Mouse (Mus musculus): Measurements from ENCODE around the gene Tmem184b. TPM values are rescaled to one million over a fixed set of nuclear protein-coding genes. Genes with fewer than 3 reads are reported as not detected.

Gene Tmem184b
- total and polyA plus RNA-seq, 3 experiments: 7.1 to 42.7 (median 21.1) TPM

DNA sequence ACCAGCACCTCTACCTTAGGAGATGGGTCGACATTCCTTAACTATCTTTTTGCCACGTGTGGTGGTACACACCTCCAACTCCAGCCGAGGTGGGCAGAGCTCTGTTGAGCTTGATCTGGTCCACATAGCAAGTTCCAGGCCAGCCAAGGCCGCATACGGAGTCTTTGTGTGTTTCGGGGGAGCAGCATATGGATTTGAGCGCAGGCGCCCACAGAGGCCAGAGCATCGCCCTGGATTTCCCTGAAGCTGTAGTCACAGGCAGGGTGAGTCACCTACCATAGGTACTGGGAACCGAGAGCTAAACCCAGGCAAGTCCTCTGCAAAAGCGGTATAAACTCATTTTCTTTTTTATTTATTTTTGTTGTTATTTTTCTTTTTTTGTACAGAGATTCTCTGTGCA is 29.0 kb upstream of the Tmem184b start:
- peaks cover 2% of the 10 kb centered on the region for H3K27me3 ChIP-seq (replicated peaks)
- no peaks in the 10 kb centered on the region for H3K79me2 ChIP-seq (replicated peaks; ENCODE audit: control insufficient read depth, extremely low read depth, insufficient read depth, poor library complexity, severe bottlenecking)
- dilution Hi-C loops (cut with MboI; ENCODE audit: extremely low pct_ligation_motif_present, extremely low pct_unique_long_range_greater_than_20kb, low sequenced_read_pairs): no loop called here
- DNase-seq (ENCODE audit: extremely low read depth): no peak
- H3K27ac ChIP-seq (ENCODE audit: insufficient read depth, low read depth): no peak overlapping the region
- peaks cover 21 to 78% of the 10 kb centered on the region in 2 experiments for H3K36me3 ChIP-seq (replicated peaks in 1 of 2; ENCODE audit: control insufficient read depth in 1 of 2, insufficient read depth in 1 of 2, low read length in 1 of 2)
- TF ChIP-seq HCFC1 (IDR thresholded peaks at IDR 0.05; ENCODE audit: low read depth, low read length) (no peak), ZNF384 (IDR thresholded peaks at IDR 0.05; ENCODE audit: low read depth, low read length) (no peak), NELFE (IDR thresholded peaks at IDR 0.05; ENCODE audit: low read depth, low read length) (no peak)
- peaks cover 4% of the 10 kb centered on the region for H3K9me3 ChIP-seq (replicated peaks; ENCODE audit: low read length)
- H3K4me1 ChIP-seq (ENCODE audit: control insufficient read depth in 1 of 2, insufficient read depth in 2 of 2): peaks cover 0 to 4% of the 10 kb centered on the region in 2 experiments; a peak in 2 of 4 replicates
- in situ Hi-C loops (cut with MboI; ENCODE audit: low pct_ligation_motif_present, low pct_unique_long_range_greater_than_20kb, low sequenced_read_pairs): no loop called here
- no peak overlapping the region for H3K4me3 ChIP-seq (replicated peaks in 1 of 3; ENCODE audit: low read depth in 2 of 3, low read length in 2 of 3, poor library complexity in 1 of 3)
- no peak overlapping the region for H3K9ac ChIP-seq (ENCODE audit: insufficient read depth, low read depth)
- H3K4me2 ChIP-seq (ENCODE audit: insufficient read depth, low read depth, poor library complexity, severe bottlenecking): no peak overlapping the region

DNA sequence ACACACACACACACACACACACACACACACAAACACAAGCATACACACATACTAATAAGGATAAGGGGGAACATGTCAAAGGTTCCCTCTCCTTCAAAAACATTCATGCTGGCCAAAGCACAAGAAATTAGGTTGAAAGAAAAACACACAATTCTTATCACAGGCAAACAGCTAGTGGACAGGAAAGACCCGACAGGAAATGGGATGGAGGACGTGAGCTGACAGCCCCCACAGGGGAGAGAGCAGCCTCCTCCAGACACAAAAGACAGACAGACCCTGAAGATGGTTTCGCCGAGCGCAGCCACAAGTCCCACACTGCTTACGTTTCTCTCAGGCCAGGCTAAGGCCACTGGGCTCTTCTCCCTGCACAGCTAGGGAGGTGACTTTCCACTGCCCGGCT is 28.6 kb upstream of the Tmem184b start:
- Histone ChIP-seq H3K27ac (ENCODE audit: insufficient read depth, low read depth) (no peak overlapping the region), H3K36me3 (replicated peaks in 1 of 2; ENCODE audit: control insufficient read depth in 1 of 2, insufficient read depth in 1 of 2, low read length in 1 of 2) (peaks cover 23 to 76% of the 10 kb centered on the region in 2 experiments), H3K9ac (ENCODE audit: insufficient read depth, low read depth) (no peak overlapping the region), H3K79me2 (replicated peaks; ENCODE audit: control insufficient read depth, extremely low read depth, insufficient read depth, poor library complexity, severe bottlenecking) (no peaks in the 10 kb centered on the region), H3K27me3 (replicated peaks) (peaks cover 2% of the 10 kb centered on the region), H3K4me3 (replicated peaks in 1 of 3; ENCODE audit: low read depth in 2 of 3, low read length in 2 of 3, poor library complexity in 1 of 3) (no peak overlapping the region), H3K4me2 (ENCODE audit: insufficient read depth, low read depth, poor library complexity, severe bottlenecking) (no peak overlapping the region), H3K4me1 (ENCODE audit: control insufficient read depth in 1 of 2, insufficient read depth in 2 of 2) (peaks cover 0 to 4% of the 10 kb centered on the region in 2 experiments; a peak in 2 of 4 replicates), H3K9me3 (replicated peaks; ENCODE audit: low read length) (peaks cover 4% of the 10 kb centered on the region)
- TF ChIP-seq ELF1 (IDR thresholded peaks at IDR 0.05; ENCODE audit: low read depth, low read length) (no peak), JUN (IDR thresholded peaks at IDR 0.05; ENCODE audit: insufficient read depth, low read depth, low read length) (no peak), TBP (conservative IDR thresholded peaks at IDR 0.05; ENCODE audit: low read depth, low read length) (no peak), MAX (IDR thresholded peaks at IDR 0.05; ENCODE audit: low read length) (no peak), CHD2 (IDR thresholded peaks at IDR 0.05; ENCODE audit: low read length) (no peak), MEF2A (IDR thresholded peaks at IDR 0.05; ENCODE audit: borderline replicate concordance, low read depth, low read length) (no peak), CHD1 (IDR thresholded peaks at IDR 0.05; ENCODE audit: low read depth, low read length) (no peak), HCFC1 (IDR thresholded peaks at IDR 0.05; ENCODE audit: low read depth, low read length) (no peak), JUND (conservative IDR thresholded peaks at IDR 0.05; ENCODE audit: low read depth, low read length) (no peak), SIN3A (IDR thresholded peaks at IDR 0.05; ENCODE audit: low read length) (no peak), MYC (IDR thresholded peaks at IDR 0.05; ENCODE audit: low read depth, low read length) (no peak)
- in situ Hi-C loops (cut with MboI; ENCODE audit: low pct_ligation_motif_present, low pct_unique_long_range_greater_than_20kb, low sequenced_read_pairs) (no loop called here), dilution Hi-C loops (cut with MboI; ENCODE audit: extremely low pct_ligation_motif_present, extremely low pct_unique_long_range_greater_than_20kb, low sequenced_read_pairs) (no loop called here)
- no peak for DNase-seq (ENCODE audit: extremely low read depth)

DNA sequence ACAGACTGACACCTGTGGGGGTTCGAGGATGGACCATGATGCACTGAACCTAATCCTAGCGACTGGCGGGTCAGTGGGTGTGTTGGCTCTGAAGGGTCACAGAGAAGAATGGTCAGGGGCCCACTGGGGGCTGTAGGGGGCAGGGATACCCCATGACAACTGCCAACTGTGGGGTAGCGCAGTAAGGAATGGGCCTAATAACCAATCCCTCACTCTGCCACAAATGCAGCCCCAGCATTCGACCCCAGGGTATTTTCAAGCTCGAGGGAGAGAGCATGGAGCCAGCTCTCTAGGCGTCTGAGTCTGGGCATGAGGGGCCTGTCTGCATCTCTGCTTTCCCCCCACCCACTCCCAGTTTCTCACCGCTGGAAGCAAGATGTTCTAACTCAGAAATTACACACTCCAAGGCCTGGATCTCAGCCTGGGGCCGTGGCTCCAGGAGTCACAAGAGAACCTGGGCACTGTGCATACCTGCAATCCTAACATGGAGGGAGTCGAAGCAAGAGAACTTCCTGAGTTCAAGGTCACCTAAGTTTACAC is 27.2 kb upstream of the Tmem184b start:
- H3K36me3 ChIP-seq (replicated peaks in 1 of 2; ENCODE audit: control insufficient read depth in 1 of 2, insufficient read depth in 1 of 2, low read length in 1 of 2): peaks cover 34 to 72% of the 10 kb centered on the region in 2 experiments
- H3K4me1 ChIP-seq (ENCODE audit: control insufficient read depth in 1 of 2, insufficient read depth in 2 of 2): peaks cover 0 to 4% of the 10 kb centered on the region in 2 experiments; a peak in 2 of 4 replicates
- no peaks in the 10 kb centered on the region for H3K27me3 ChIP-seq (replicated peaks)
- no peak overlapping the region for H3K27ac ChIP-seq (ENCODE audit: insufficient read depth, low read depth)
- H3K9ac ChIP-seq (ENCODE audit: insufficient read depth, low read depth): no peak overlapping the region
- H3K79me2 ChIP-seq (replicated peaks; ENCODE audit: control insufficient read depth, extremely low read depth, insufficient read depth, poor library complexity, severe bottlenecking): no peaks in the 10 kb centered on the region
- peaks cover 4% of the 10 kb centered on the region for H3K9me3 ChIP-seq (replicated peaks; ENCODE audit: low read length)
- no peak for DNase-seq (ENCODE audit: extremely low read depth)
- in situ Hi-C loops (cut with MboI; ENCODE audit: low pct_ligation_motif_present, low pct_unique_long_range_greater_than_20kb, low sequenced_read_pairs) (no loop called here), dilution Hi-C loops (cut with MboI; ENCODE audit: extremely low pct_ligation_motif_present, extremely low pct_unique_long_range_greater_than_20kb, low sequenced_read_pairs) (no loop called here)
- H3K4me2 ChIP-seq (ENCODE audit: insufficient read depth, low read depth, poor library complexity, severe bottlenecking): no peak overlapping the region
- H3K4me3 ChIP-seq (replicated peaks in 1 of 3; ENCODE audit: low read depth in 2 of 3, low read length in 2 of 3, poor library complexity in 1 of 3): no peak overlapping the region
- TF ChIP-seq IRF4 (IDR thresholded peaks at IDR 0.05; ENCODE audit: low read depth, low read length) (no peak), UBTF (IDR thresholded peaks at IDR 0.05; ENCODE audit: low read depth, low read length) (no peak), MAZ (IDR thresholded peaks at IDR 0.05; ENCODE audit: low read depth, low read length) (no peak), USF1 (IDR thresholded peaks at IDR 0.05; ENCODE audit: low read depth, low read length) (no peak), NRF1 (IDR thresholded peaks at IDR 0.05; ENCODE audit: low read depth, low read length) (no peak), JUND (conservative IDR thresholded peaks at IDR 0.05; ENCODE audit: low read depth, low read length) (no peak), ZNF384 (IDR thresholded peaks at IDR 0.05; ENCODE audit: low read depth, low read length) (no peak), HCFC1 (IDR thresholded peaks at IDR 0.05; ENCODE audit: low read depth, low read length) (no peak), SMC3 (IDR thresholded peaks at IDR 0.05; ENCODE audit: low read depth, low read length) (no peak), MAX (IDR thresholded peaks at IDR 0.05; ENCODE audit: low read length) (no peak), ETS1 (conservative IDR thresholded peaks at IDR 0.05; ENCODE audit: low read depth, low read length) (no peak), ZKSCAN1 (IDR thresholded peaks at IDR 0.05; ENCODE audit: borderline replicate concordance, low read depth, low read length) (no peak), GABPA (IDR thresholded peaks at IDR 0.05; ENCODE audit: insufficient replicate concordance, low read depth, low read length) (no peak), E2F4 (IDR thresholded peaks at IDR 0.05; ENCODE audit: insufficient replicate concordance, low read depth, low read length) (no peak), CHD1 (IDR thresholded peaks at IDR 0.05; ENCODE audit: low read depth, low read length) (no peak), MAFK (IDR thresholded peaks at IDR 0.05; ENCODE audit: insufficient replicate concordance, low read length) (no peak)
